Mouse (Mus musculus) lung, postnatal 36 days (tissue): ENCODE results near the gene Slc35a5.

Source experiments
- DNase-seq: peaks from one replicate; pipeline ENCODE4 v3.0.0; 2022; ENCODE audit warnings: mixed read lengths

The Slc35a5 gene

GRCm38 (mm10) chr16:45158522-45159388 is at the start of gene Slc35a5, which contains the start of gene Atg3:
Slc35a5 (minus strand) TSS chr16:45158706.
Atg3 (plus strand) TSS chr16:45158785.
- DNase-seq, result peak; percentile 97

DNA sequence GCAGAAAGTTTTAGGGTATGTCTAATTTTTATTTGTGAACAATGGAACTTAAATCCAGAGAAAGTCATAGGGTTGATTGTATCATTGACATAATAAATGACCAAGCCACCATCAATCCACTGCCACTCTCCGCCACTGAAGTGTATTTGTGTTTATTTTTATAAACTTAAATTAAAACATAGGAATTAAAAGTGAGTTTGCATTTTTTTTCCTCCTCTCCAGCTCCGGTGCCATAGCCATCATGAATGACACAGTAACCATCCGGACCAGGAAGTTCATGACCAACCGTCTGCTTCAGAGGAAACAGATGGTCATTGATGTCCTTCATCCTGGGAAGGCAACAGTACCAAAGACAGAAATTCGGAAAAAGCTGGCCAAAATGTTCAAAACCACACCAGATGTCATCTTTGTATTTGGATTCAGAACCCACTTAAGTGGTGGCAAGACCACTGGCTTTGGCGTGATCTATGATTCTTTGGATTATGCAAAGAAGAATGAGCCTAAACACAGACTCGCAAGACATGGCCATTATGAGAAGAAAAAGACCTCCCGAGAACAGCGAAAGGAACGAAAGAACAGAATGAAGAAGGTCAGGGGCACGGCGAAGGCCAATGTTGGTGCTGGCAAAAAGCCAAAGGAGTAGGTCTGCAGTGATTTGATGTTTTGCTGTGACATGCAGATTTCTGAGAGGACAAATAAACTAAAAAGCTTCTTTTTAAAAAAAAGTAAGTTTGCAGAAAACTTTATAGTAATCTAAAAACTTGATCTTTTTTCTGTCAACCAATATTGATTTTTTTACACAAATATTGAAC is 46.6 kb upstream of the Slc35a5 start:
- no peak for DNase-seq

DNA sequence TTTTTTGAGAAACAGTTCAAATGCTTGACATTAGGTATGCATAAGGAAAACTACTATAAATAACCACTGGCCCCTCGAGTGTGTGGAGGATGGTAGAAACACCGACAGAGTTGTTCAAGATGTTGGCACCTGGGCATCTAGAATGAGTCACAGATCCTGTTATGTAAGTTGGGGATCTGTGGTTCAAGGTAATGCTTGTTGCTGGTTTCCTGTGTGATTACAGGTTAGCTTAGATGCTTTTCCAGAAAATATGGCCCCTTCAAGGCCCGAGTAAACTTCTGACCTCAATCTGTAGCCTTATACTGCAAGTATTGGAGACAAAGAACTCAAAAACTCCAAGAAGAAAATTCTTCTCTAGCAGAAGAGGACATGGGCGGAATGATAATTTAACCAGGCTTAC is 45.9 kb upstream of the Slc35a5 start:
- DNase-seq, result no peak

- DNase-seq, result no peak
These were observed 42.9 kb upstream of the Slc35a5 start for GRCm38 (mm10) chr16:45201395-45201794.

GRCm38 (mm10) chr16:45196816-45197215 is 38.3 kb upstream of the Slc35a5 start:
- peak; percentile 92 for DNase-seq

DNA sequence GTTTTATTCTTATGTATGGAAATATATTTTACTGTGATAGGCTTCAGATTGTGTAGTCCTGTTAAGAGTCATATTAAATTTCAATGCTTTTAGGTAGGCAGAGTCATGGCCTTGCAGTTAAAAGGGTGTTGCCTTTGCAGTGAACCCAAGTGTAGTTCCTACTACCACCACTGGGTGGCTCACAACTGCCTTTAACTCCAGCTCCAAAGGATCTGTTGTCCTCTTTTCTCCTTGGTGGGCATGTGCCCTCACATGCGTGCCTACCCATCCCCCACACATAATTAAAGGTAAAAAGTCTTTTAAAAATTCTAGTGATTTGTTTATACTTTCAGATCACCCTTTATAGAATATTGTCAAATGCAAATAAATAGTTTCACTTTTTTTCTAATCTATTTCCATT is 34.1 kb upstream of the Slc35a5 start:
- peak; percentile 90 for DNase-seq

DNA sequence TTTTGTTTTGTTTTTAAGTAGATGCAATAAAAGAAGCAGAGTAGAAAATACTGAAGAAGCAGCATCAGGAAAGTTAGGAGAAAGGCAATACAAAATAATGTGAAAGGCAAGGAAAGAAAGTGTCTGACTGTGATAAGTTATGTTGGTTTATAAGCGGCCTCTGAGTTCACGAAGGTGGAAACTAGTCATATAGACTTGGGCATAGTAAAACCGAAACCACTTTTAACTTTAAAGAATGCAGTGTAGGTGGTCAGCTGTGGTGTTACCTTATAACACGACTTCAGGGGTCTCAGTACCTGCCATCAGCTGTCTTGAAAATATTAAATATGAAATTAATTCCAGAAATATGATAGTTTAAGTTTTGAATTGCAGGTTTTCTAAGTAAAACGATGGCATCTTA is 23.3 kb upstream of the Slc35a5 start:
- DNase-seq, result no peak

DNA sequence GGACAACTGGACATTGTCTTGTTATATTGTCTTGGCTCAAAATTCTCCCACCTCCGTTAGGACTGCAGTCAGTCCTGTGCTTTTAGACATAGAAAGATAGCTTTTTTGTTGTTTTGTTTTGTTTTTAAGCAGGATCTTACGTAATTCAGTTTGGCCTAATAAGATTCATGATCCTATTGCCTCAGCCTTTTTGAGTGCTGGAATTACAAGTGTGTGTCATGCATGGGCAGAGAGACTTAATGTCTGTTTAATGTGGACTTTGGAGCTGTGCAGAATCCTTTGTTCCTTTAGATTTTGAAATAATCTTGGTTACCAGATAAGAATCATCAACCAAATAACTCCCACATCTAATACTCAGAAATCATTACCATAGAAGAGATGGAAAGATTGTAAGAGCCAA is 20.0 kb upstream of the Slc35a5 start:
- no peak for DNase-seq

- DNase-seq, result no peak
These were observed 847 bp upstream of the Slc35a5 start for GRCm38 (mm10) chr16:45159389-45159716.

- DNase-seq, result peak; percentile 88
These were observed 377 bp downstream of the Slc35a5 start for GRCm38 (mm10) chr16:45158136-45158521.

DNA sequence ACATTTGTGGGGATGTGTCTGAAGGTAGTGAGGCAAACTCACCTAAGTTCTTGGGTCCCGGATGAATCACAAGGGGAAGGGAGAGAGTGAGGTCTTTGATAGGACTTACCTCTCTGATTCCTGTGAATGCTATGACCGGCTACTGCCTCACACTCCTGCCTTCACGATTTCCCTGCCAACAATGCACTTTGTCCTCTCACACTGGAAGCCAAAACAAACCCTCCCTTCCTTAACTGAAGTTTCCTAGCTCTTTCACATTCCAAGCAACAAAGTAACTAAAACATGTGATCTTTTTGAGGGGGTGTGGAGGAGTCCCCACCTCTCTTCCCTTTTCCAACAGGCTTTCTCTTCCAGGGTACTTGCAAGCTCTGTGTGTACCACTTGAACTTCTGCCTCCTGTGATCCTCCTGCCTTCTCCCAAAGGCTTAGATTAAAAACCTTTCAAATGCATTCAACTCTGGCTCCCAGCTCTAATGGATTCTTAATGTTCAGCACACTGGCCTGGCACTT is 3.7 kb downstream of the Slc35a5 start:
- peak; percentile 70 for DNase-seq

GRCm38 (mm10) chr16:45148488-45149082 is 9.9 kb downstream of the Slc35a5 start:
- DNase-seq, result peak; percentile 35

GRCm38 (mm10) chr16:45145119-45145518 is 13.4 kb downstream of the Slc35a5 start:
- no peak for DNase-seq

- peak; percentile 34 for DNase-seq
These were observed 15.9 kb downstream of the Slc35a5 start for GRCm38 (mm10) chr16:45142565-45142964.

- no peak for DNase-seq
These were observed 16.8 kb downstream of the Slc35a5 start for GRCm38 (mm10) chr16:45141711-45142110.

DNA sequence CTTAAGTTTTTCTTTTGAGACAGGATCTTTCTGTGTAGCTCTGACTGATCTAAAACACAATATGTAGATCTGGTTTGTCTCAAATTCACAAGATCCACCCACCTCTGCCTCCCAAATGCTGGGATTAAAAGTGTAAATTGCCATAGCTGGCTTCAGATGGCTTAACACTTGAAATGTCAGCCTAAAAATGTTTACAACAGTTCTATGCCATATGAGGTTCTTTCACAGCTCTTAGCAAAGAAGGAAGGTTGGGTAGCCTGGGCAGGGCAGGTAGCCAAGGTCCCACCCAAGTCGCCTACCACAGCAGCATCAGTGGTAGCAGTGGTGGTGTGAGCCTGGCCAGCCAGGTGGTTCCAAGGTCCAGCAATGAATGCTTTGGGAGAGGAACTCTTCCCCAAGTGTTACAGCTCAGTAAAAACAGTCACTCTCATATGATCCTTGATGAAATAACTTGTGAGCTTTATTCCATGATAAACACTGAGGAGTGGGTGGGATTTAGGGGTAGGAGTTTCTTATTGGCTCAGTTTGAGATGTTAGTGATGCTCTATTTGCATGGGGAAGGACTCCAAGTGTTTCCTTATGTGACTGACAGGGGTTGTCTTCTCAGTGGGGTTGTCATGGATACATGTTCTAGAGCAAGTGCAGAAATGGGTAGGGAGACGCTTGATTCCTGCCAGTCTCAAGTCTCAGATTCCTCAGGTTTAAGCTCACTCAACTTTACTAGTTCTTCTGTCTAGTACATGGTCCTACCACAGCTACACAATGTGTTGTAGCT is 30.4 kb downstream of the Slc35a5 start:
- DNase-seq, result no peak

GRCm38 (mm10) chr16:45124230-45125203 is 34.0 kb downstream of the Slc35a5 start:
- DNase-seq, result no peak

DNA sequence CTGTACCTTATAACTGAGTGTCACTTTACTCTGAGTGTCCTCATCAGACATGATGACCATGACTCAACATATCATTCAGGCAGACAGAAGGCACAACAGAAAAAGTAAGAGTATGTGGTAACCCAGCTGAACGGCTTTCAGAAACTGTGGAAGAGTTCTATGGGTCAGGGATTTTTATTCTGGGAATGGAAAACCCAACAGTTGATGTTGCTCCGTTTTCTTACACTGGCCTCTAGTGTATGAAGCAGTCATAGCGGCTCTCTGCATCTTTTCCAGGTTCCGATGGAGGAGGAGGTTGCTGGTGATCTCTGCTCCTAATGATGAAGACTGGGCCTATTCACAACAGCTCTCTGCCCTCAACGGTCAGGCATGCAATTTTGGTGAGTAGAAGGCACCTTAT is 35.9 kb downstream of the Slc35a5 start:
- DNase-seq, result peak; percentile 42

DNA sequence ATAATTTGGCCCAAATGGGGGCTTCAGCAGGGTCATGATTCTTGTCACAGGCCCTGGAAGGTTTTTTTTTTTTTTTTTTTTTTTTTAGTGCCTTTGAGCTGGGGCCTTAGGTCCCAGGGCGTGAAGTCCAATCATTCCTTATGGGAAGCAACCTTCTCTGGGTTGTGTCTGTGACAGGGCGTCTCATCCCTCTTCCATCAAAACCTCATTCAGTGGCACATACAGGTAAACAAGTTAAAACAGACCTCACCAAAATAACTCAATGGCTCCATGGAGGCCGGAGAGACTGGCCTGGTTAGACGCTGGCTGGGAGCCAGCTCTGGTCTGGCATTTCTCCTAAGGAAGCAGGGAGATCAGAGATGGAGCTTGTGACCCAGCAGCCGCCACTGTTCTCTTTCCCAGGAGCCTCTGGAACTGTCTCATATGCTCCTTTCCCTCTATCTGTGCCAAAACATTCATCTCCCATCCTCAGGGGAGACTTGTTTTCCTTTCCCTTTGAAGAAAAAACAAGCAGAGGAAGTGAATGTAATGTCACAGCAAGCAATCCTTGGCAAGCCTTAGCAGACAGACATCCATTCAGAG is 37.6 kb downstream of the Slc35a5 start:
- DNase-seq, result peak; percentile 63

DNA sequence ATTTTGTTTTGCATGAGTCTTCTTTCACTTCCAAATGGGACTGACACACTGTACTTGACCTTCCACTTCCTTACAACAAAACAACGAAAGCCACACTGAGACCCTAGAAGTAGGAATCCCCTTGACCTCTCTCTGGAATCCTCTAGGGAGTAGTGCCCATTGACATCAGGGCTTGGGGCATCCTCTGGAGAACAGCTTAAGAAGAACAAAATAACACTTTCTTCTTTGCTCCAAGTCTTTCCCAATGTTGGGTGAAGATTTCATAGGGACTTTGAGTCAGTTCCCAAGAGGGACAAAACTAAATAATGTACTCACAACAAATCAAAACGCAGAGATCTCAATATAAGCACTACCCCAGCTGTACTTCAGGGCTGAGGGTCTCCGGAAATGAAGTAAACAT is 39.7 kb downstream of the Slc35a5 start:
- peak; percentile 27 for DNase-seq

- DNase-seq, result no peak
These were observed 41.3 kb downstream of the Slc35a5 start for GRCm38 (mm10) chr16:45117200-45117599.
